Mouse (Mus musculus): ENCODE data around the gene Tomm34. TPM values are rescaled to one million over a fixed set of nuclear protein-coding genes. Genes with fewer than 3 reads are reported as not detected.

Gene Tomm34
- polyA plus RNA-seq, 1 experiment from 2014 or later: 42.3 TPM

- Histone ChIP-seq H3K4me3 (replicated peaks; ENCODE audit: low read depth, low read length) (no peak overlapping the region), H3K9me3 (replicated peaks; ENCODE audit: low read length) (no peaks in the 10 kb centered on the region), H3K27me3 (ENCODE audit: insufficient read depth, low read length) (no peaks in the 10 kb centered on the region), H3K4me2 (ENCODE audit: low read length) (no peak overlapping the region), H3K36me3 (ENCODE audit: insufficient read depth, low read length) (peaks cover 40% of the 10 kb centered on the region), H3K27ac (no peak overlapping the region), H3K9ac (ENCODE audit: low read depth, low read length) (no peak overlapping the region), H3K4me1 (replicated peaks; ENCODE audit: insufficient read depth, low read length) (peaks cover 5% of the 10 kb centered on the region; the same call in 1 of the 2 replicates)
- TF ChIP-seq CTCF (IDR thresholded peaks at IDR 0.05; ENCODE audit: low read depth): no peak
- no peak for ATAC-seq (replicated peaks; ENCODE audit: low FRiP score, low read depth)
- no peak for DNase-seq (ENCODE audit: low spot score)
- 89% methylated on average over 3 of the region's 3 CpGs for WGBS
Measured at GRCm38 (mm10) chr2:164010944-164011343, 60.0 kb downstream of the Tomm34 start.

GRCm38 (mm10) chr2:164010496-164010895, 60.5 kb downstream of the Tomm34 start:
- ATAC-seq (replicated peaks; ENCODE audit: low FRiP score, low read depth): no peak
- 86% methylated on average over 5 of the region's 5 CpGs for WGBS

GRCm38 (mm10) chr2:164009227-164009626, 61.7 kb downstream of the Tomm34 start:
- Histone ChIP-seq H3K36me3 (ENCODE audit: insufficient read depth, low read length) (peaks cover 27% of the 10 kb centered on the region), H3K27me3 (ENCODE audit: insufficient read depth, low read length) (no peaks in the 10 kb centered on the region), H3K4me1 (replicated peaks; ENCODE audit: insufficient read depth, low read length) (peaks cover 5% of the 10 kb centered on the region; the same call in 1 of the 2 replicates), H3K9me3 (replicated peaks; ENCODE audit: low read length) (no peaks in the 10 kb centered on the region), H3K27ac (peak overlapping the region; percentile 36; the same call in 1 of the 2 replicates), H3K4me3 (replicated peaks; ENCODE audit: low read depth, low read length) (no peak overlapping the region), H3K9ac (ENCODE audit: low read depth, low read length) (no peak overlapping the region), H3K4me2 (ENCODE audit: low read length) (no peak overlapping the region)
- 87% methylated on average over 6 of the region's 6 CpGs for WGBS
- ATAC-seq (replicated peaks; ENCODE audit: low FRiP score, low read depth): no peak
- TF ChIP-seq CTCF (IDR thresholded peaks at IDR 0.05; ENCODE audit: low read depth): no peak
- DNase-seq (ENCODE audit: low spot score): no peak

More at GRCm38 (mm10) chr2:164010496-164010895, 60.5 kb downstream of the Tomm34 start:
- Histone ChIP-seq H3K9me3 (replicated peaks; ENCODE audit: low read length) (no peaks in the 10 kb centered on the region), H3K36me3 (ENCODE audit: insufficient read depth, low read length) (peaks cover 38% of the 10 kb centered on the region), H3K4me3 (replicated peaks; ENCODE audit: low read depth, low read length) (no peak overlapping the region), H3K27me3 (ENCODE audit: insufficient read depth, low read length) (no peaks in the 10 kb centered on the region), H3K4me1 (replicated peaks; ENCODE audit: insufficient read depth, low read length) (peaks cover 5% of the 10 kb centered on the region; the same call in 1 of the 2 replicates), H3K9ac (ENCODE audit: low read depth, low read length) (no peak overlapping the region), H3K27ac (no peak overlapping the region), H3K4me2 (ENCODE audit: low read length) (no peak overlapping the region)
- no peak for TF ChIP-seq CTCF (IDR thresholded peaks at IDR 0.05; ENCODE audit: low read depth)
- no peak for DNase-seq (ENCODE audit: low spot score)

- no peak overlapping the region for H3K4me3 ChIP-seq (replicated peaks; ENCODE audit: low read depth, low read length)
- TF ChIP-seq CTCF (IDR thresholded peaks at IDR 0.05; ENCODE audit: low read depth): no peak
- peaks cover 17% of the 10 kb centered on the region; the same call in 1 of the 2 replicates for H3K36me3 ChIP-seq (ENCODE audit: insufficient read depth, low read length)
- ATAC-seq (replicated peaks; ENCODE audit: low FRiP score, low read depth) (no peak), DNase-seq (ENCODE audit: low spot score) (no peak)
- no peaks in the 10 kb centered on the region for H3K9me3 ChIP-seq (replicated peaks; ENCODE audit: low read length)
- H3K9ac ChIP-seq (ENCODE audit: low read depth, low read length): no peak overlapping the region
- 89% methylated on average over 2 of the region's 2 CpGs for WGBS
- H3K27me3 ChIP-seq (ENCODE audit: insufficient read depth, low read length): no peaks in the 10 kb centered on the region
- no peak overlapping the region for H3K27ac ChIP-seq
- no peak overlapping the region for H3K4me2 ChIP-seq (ENCODE audit: low read length)
- H3K4me1 ChIP-seq (replicated peaks; ENCODE audit: insufficient read depth, low read length): peaks cover 5% of the 10 kb centered on the region; the same call in 1 of the 2 replicates
Measured at GRCm38 (mm10) chr2:164007987-164008545, 62.9 kb downstream of the Tomm34 start.

GRCm38 (mm10) chr2:164007547-164007946, 63.4 kb downstream of the Tomm34 start:
- WGBS: 93% methylated on average over 8 of the region's 8 CpGs
- Histone ChIP-seq H3K9ac (ENCODE audit: low read depth, low read length) (no peak overlapping the region), H3K4me1 (replicated peaks; ENCODE audit: insufficient read depth, low read length) (peaks cover 5% of the 10 kb centered on the region; the same call in 1 of the 2 replicates), H3K4me2 (ENCODE audit: low read length) (no peak overlapping the region), H3K27me3 (ENCODE audit: insufficient read depth, low read length) (no peaks in the 10 kb centered on the region), H3K9me3 (replicated peaks; ENCODE audit: low read length) (no peaks in the 10 kb centered on the region), H3K36me3 (ENCODE audit: insufficient read depth, low read length) (peaks cover 13% of the 10 kb centered on the region; the same call in 1 of the 2 replicates), H3K4me3 (replicated peaks; ENCODE audit: low read depth, low read length) (no peak overlapping the region), H3K27ac (no peak overlapping the region)
- no peak for TF ChIP-seq CTCF (IDR thresholded peaks at IDR 0.05; ENCODE audit: low read depth)
- DNase-seq (ENCODE audit: low spot score): no peak
- no peak for ATAC-seq (replicated peaks; ENCODE audit: low FRiP score, low read depth)

GRCm38 (mm10) chr2:164006932-164007331, 64.0 kb downstream of the Tomm34 start:
- H3K27ac ChIP-seq: no peak overlapping the region
- no peak overlapping the region for H3K4me2 ChIP-seq (ENCODE audit: low read length)
- H3K9ac ChIP-seq (ENCODE audit: low read depth, low read length): no peak overlapping the region
- H3K4me1 ChIP-seq (replicated peaks; ENCODE audit: insufficient read depth, low read length): peaks cover 5% of the 10 kb centered on the region; the same call in 1 of the 2 replicates
- DNase-seq (ENCODE audit: low spot score) (peak; percentile 52), ATAC-seq (replicated peaks; ENCODE audit: low FRiP score, low read depth) (peak; percentile 57)
- 66% methylated on average over 10 of the region's 10 CpGs for whole genome bisulfite sequencing
- TF ChIP-seq CTCF (IDR thresholded peaks at IDR 0.05; ENCODE audit: low read depth): no peak
- H3K36me3 ChIP-seq (ENCODE audit: insufficient read depth, low read length): peaks cover 7% of the 10 kb centered on the region; the same call in 1 of the 2 replicates
- no peak overlapping the region for H3K4me3 ChIP-seq (replicated peaks; ENCODE audit: low read depth, low read length)
- no peaks in the 10 kb centered on the region for H3K27me3 ChIP-seq (ENCODE audit: insufficient read depth, low read length)
- H3K9me3 ChIP-seq (replicated peaks; ENCODE audit: low read length): no peaks in the 10 kb centered on the region
